Mouse (Mus musculus) limb, embryonic 13.5 days (tissue): ENCODE measurements around the gene Tmem115. TPM values are rescaled to one million over a fixed set of nuclear protein-coding genes. Genes with fewer than 3 reads are reported as not detected.

Experiments
- ATAC-seq: fragments of 200-750 bp; cut with Nextera tagmentation; 2 replicates; pipeline ENCODE4 v1.8.0; 2017; ENCODE audit warnings: low read depth, moderate number of reproducible peaks, moderate TSS enrichment; ENCODE audit not compliant: low FRiP score
- H3K27ac ChIP-seq: fragments of 300-500 bp; sonication (generic); 2 replicates; pipeline ENCODE4 v1.5.1; 2015; ENCODE audit warnings: inconsistent platforms, mild to moderate bottlenecking, moderate library complexity
- H3K27me3 ChIP-seq: fragments of 300-500 bp; sonication (generic); 2 replicates; pipeline ENCODE4 v1.6.1; 2015; ENCODE audit warnings: mild to moderate bottlenecking, inconsistent platforms
- H3K36me3 ChIP-seq: fragments of 300-500 bp; sonication (generic); 2 replicates; pipeline ENCODE4 v1.6.1; 2015; ENCODE audit warnings: inconsistent platforms, mild to moderate bottlenecking, moderate library complexity
- H3K4me1 ChIP-seq: fragments of 300-500 bp; sonication (generic); 2 replicates; pipeline ENCODE4 v1.6.1; 2015; ENCODE audit warnings: inconsistent platforms
- H3K4me2 ChIP-seq: fragments of 300-500 bp; sonication (generic); replicated peaks from 2 replicates; pipeline ENCODE4 v1.6.1; 2015; ENCODE audit warnings: inconsistent platforms, mild to moderate bottlenecking, moderate library complexity
- H3K4me3 ChIP-seq: fragments of 300-500 bp; sonication (generic); 2 replicates; pipeline ENCODE4 v1.5.1; 2015; ENCODE audit warnings: moderate library complexity, mild to moderate bottlenecking, inconsistent platforms
- H3K9ac ChIP-seq: fragments of 300-500 bp; sonication (generic); 2 replicates; pipeline ENCODE4 v1.6.1; 2015; ENCODE audit warnings: mild to moderate bottlenecking, inconsistent platforms
- H3K9me3 ChIP-seq: fragments of 300-500 bp; sonication (generic); 2 replicates; pipeline ENCODE4 v1.6.1; 2016; ENCODE audit warnings: inconsistent platforms
- WGBS: fragments of 180-500 bp; shearing (Covaris S2); methylation state at CpG from one replicate; pipeline ENCODE4 v1.1.7; 2015; 5-methylcytosine and 5-hydroxymethylcytosine counted together
- polyA plus RNA-seq: library from polyadenylated mRNA; unstranded; fragments of >200 nt; fragmentation: Nextera tagmentation; extraction: Ambion mirVana; gene quantifications from 2 replicates; pipeline ENCODE4 v1.2.1, GENCODE M21; 2015

Tmem115 gene
- polyA plus RNA-seq, 1 experiment from 2014 or later, result 47.8 TPM

DNA sequence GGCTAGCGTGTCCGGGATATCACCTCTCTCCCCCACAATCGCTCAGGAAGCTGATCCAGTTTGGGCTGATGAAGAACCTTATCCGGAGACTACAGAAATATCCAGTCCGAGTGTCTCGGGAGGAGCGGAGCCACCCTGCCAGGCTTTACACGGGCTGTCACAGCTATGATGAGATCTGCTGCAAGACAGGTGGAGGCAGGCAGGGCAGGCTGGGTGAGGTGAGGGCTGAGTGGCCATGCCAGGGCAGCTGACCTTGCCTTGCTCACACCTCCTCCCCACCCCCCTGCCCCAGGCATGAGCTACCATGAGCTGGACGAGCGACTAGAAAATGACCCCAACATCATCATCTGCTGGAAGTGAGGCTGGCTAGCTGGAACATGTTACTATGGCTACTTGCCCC is 11.5 kb downstream of the Tmem115 start:
- no peak overlapping the region for H3K9ac ChIP-seq
- H3K4me3 ChIP-seq, result no peak overlapping the region
- H3K27me3 ChIP-seq, result 0 out of 2 replicates have a peak, but pooled peaks cover 2% of the 10 kb centered on the region
- H3K9me3 ChIP-seq, result no peaks in the 10 kb centered on the region
- peaks cover 23% of the 10 kb centered on the region for H3K36me3 ChIP-seq
- WGBS, result 82% methylated on average over 10 of the region's 10 CpGs
- ATAC-seq, result no peak
- H3K4me1 ChIP-seq, result peaks cover 44% of the 10 kb centered on the region
- no peak overlapping the region for H3K27ac ChIP-seq
- H3K4me2 ChIP-seq, result no peak overlapping the region

DNA sequence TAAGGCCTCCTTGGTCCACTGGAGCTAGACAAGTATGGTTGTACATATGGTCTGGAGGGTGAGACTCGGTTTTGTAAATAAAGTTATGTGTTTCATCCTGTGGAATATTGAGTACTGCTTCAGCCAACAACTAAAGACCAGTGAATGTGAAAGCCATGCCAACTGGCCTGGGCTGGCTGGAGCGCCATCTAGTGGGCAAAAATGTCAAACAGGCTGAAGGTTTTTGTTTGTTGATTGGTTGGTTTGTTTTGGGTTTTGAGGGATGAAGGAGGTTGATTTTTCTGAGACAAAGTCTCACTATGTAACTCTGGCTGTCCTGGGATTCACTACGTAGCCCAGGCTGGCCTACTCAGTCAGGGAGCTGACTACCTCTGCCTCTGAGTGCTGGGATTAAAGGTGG is 11.9 kb downstream of the Tmem115 start:
- 0 out of 2 replicates have a peak, but pooled peaks cover 3% of the 10 kb centered on the region for H3K27me3 ChIP-seq
- H3K9ac ChIP-seq, result no peak overlapping the region
- ATAC-seq, result no peak
- H3K27ac ChIP-seq, result no peak overlapping the region
- H3K9me3 ChIP-seq, result no peaks in the 10 kb centered on the region
- H3K4me2 ChIP-seq, result no peak overlapping the region
- 9% methylated on average over 3 of the region's 3 CpGs for WGBS
- no peak overlapping the region for H3K4me3 ChIP-seq
- peaks cover 48% of the 10 kb centered on the region for H3K4me1 ChIP-seq
- peaks cover 22% of the 10 kb centered on the region for H3K36me3 ChIP-seq

DNA sequence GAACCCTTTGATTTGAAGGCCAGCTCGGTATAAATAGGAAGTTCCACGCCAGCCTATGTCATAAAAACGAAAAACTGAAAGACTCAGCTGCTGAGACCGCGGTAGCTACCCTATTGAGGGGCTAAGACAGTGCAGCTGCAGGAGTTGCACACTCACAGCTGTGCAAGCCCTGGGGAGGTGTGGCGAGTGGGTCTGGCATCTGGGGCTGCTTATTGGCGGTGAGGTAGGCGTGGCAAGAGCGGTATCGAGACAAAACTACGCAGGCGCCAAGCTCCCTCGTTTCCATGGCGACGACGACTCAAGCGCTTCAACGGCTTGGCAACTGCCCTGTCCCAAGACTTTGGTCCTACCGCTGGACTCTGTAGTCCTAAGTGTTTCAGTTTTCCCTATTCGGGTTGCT is 13.3 kb downstream of the Tmem115 start, which contains the start of gene Zmynd10:
Gene Zmynd10, plus strand, starts transcription at position 273 of the 400 bp plus-strand sequence.
- Histone ChIP-seq H3K4me3 (peak within 1 kb of the TSS; percentile 22), H3K27ac (peak within 1 kb of the TSS; percentile 73), H3K4me1 (peaks cover 51% of the 10 kb centered on the region), H3K27me3 (0 out of 2 replicates have a peak, but pooled peaks cover 3% of the 10 kb centered on the region), H3K9ac (peak within 1 kb of the TSS; percentile 21; the same call in 1 of the 2 replicates), H3K36me3 (peaks cover 22% of the 10 kb centered on the region), H3K4me2 (peak within 1 kb of the TSS; percentile 60), H3K9me3 (no peaks in the 10 kb centered on the region)
- peak; percentile 71 for ATAC-seq
- 2% methylated on average over 20 of the region's 20 CpGs for WGBS

DNA sequence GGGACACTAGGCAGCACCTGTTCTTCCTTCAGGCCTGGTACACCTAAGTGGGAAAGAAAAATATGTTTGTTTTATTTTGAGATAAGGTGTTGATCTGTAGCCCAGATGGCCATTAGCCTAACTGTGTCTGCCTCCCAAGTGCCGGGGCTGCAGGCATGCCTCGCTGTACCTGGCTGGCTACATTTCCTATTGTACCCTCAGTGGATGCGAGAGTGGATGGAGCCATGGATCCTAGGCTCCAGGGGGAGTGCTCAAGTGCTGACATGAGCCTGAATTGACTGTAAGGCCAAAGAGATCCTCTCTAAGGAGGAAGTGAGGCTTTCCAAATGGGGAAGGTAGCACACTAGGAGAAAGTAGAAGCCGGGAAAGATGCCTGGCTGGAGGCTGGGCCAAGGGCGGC is 14.2 kb downstream of the Tmem115 start:
- H3K27me3 ChIP-seq, result 0 out of 2 replicates have a peak, but pooled peaks cover 3% of the 10 kb centered on the region
- peaks cover 53% of the 10 kb centered on the region for H3K4me1 ChIP-seq
- H3K4me2 ChIP-seq, result no peak overlapping the region
- peaks cover 22% of the 10 kb centered on the region for H3K36me3 ChIP-seq
- no peak overlapping the region for H3K27ac ChIP-seq
- WGBS, result 85% methylated on average over 5 of the region's 5 CpGs
- ATAC-seq, result no peak
- no peaks in the 10 kb centered on the region for H3K9me3 ChIP-seq
- H3K9ac ChIP-seq, result no peak overlapping the region
- H3K4me3 ChIP-seq, result no peak overlapping the region

DNA sequence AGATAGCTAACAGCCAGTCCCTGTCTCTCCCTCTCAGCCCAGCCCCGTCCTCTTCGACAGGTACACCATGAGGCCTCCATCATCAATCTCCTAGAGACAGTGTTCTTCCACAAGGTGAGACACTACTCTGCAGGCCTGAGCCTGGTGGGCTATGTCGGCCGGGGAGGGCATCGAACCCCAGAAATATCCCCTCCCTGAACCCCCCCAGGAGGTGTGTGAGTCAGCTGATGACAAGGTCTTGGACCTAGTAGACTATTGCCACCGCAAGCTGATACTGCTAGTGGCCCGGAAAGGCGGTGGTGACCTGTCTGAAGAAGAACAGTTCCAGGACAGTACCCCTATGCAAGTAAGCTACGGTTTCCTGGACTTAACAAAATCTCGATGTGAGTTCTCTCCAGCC is 15.1 kb downstream of the Tmem115 start:
- WGBS, result 90% methylated on average over 10 of the region's 10 CpGs
- Histone ChIP-seq H3K4me3 (no peak overlapping the region), H3K9ac (no peak overlapping the region), H3K27ac (no peak overlapping the region), H3K4me1 (peaks cover 60% of the 10 kb centered on the region), H3K27me3 (0 out of 2 replicates have a peak, but pooled peaks cover 3% of the 10 kb centered on the region), H3K9me3 (no peaks in the 10 kb centered on the region), H3K36me3 (peaks cover 17% of the 10 kb centered on the region), H3K4me2 (no peak overlapping the region)
- ATAC-seq, result no peak

DNA sequence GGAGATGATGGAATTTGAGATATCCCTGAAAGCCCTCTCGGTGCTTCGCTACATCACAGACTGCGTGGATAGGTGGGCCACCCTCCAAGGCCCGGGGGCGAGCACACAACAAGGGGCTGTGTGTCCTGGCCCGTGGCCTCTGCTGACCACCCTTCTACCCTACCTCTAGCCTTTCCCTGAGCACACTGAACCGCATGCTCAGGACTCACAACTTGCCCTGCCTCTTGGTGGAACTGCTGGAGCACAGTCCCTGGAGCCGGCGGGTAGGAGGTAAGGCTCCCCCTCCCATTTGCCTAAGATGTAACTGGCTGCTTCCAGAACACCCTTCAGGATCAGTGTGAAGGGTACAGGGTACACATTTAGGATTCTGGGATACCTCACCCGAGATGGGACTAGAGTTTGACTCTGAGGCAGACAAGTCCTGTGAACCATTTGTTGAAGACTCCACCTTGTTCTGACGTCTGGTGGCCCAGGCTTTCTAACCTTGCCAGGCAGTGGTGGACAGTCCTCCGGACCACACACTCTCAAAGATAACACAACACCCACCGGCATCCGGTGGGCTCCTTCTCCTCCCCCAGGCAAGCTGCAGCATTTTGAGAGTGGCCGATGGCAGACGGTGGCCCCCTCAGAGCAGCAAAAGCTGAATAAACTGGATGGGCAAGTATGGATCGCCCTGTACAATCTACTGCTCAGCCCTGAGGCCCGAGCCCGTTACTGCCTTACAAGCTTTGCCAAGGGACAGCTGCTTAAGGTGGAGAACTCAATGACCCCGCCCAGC is 15.7 kb downstream of the Tmem115 start:
- 85% methylated on average over 20 of the region's 20 CpGs for WGBS
- no peak overlapping the region for H3K9ac ChIP-seq
- H3K36me3 ChIP-seq, result peaks cover 10% of the 10 kb centered on the region
- H3K27ac ChIP-seq, result no peak overlapping the region
- peaks cover 62% of the 10 kb centered on the region for H3K4me1 ChIP-seq
- H3K4me3 ChIP-seq, result no peak overlapping the region
- no peak overlapping the region for H3K4me2 ChIP-seq
- no peak for ATAC-seq
- H3K27me3 ChIP-seq, result 0 out of 2 replicates have a peak, but pooled peaks cover 3% of the 10 kb centered on the region
- no peaks in the 10 kb centered on the region for H3K9me3 ChIP-seq

DNA sequence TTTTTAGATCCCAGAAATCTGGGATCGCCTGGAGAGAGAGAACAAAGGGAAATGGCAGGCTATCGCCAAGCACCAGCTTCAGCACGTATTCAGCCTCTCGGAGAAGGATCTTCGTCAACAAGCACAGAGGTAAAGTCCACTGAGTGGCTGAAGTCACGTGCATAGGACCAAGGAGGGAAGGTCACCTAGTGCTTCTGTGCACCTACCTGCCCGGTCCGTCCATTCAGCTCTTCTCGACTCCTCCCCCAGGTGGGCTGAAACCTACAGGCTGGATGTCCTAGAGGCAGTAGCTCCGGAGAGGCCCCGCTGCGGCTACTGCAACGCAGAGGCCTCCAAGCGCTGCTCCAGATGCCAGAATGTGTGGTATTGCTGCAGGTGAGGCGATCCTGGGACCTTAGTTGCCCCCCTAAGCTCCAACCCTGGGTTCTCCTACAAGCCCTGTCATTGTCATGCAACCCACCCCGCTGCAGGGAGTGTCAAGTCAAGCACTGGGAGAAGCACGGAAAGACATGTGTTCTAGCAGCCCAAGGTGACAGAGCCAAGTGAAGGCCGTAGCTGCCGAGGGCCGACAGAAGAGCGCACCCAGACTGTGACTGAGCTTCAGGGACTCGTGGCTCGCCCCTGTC is 16.9 kb downstream of the Tmem115 start:
- Histone ChIP-seq H3K4me2 (peak overlapping the region; percentile 86), H3K9me3 (no peaks in the 10 kb centered on the region), H3K4me3 (peak overlapping the region; percentile 79), H3K27me3 (0 out of 2 replicates have a peak, but pooled peaks cover 3% of the 10 kb centered on the region), H3K9ac (peak overlapping the region; percentile 86), H3K27ac (peak overlapping the region; percentile 84; the same call in 1 of the 2 replicates), H3K36me3 (no peaks in the 10 kb centered on the region), H3K4me1 (peaks cover 61% of the 10 kb centered on the region)
- WGBS, result 33% methylated on average over 23 of the region's 23 CpGs
- ATAC-seq, result no peak

DNA sequence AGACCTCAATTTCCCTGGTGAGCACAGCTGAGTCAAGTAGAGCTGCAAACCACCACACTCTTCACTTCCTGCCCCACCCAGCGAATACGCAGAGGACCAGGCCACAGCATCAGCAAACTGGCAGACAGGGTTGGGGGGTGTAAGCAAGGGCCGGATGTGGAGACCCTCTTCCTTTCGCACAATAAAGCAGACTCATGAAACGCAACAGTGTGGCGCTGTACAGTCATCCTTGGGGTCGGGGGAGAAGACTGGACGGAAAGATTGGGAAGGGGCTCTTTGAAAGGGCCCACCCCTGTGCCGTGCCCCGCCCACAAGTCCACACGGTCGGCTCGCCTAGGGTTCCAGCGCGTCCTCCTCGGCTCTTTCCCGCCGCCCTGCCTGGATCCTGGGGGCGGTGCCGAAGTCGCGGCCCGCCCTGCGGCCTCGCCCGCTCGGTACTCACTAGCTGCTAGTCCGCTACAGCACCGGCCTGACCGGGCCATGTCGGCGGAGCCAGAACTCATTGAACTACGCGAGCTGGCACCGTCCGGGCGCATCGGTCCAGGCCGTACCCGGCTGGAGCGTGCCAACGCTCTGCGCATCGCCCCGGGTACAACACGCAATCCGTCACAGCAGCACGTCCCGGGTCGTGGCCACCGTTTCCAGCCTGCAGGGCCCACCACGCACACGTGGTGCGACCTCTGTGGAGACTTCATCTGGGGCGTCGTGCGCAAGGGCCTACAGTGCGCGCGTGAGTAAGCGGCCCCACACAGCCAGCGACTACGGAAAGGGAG is 17.6 kb downstream of the Tmem115 start, which contains the start of gene Rassf1:
Gene Rassf1, plus strand, starts transcription at position 439 of the 773 bp plus-strand sequence.
- Histone ChIP-seq H3K27ac (peak within 1 kb of the TSS; percentile 84), H3K4me3 (peak within 1 kb of the TSS; percentile 79), H3K9ac (peak within 1 kb of the TSS; percentile 86), H3K36me3 (no peaks in the 10 kb centered on the region), H3K4me2 (peak within 1 kb of the TSS; percentile 86), H3K9me3 (no peaks in the 10 kb centered on the region), H3K4me1 (peaks cover 61% of the 10 kb centered on the region), H3K27me3 (0 out of 2 replicates have a peak, but pooled peaks cover 3% of the 10 kb centered on the region)
- peak; percentile 59 for ATAC-seq
- WGBS, result under 1% methylated on average over 62 of the region's 63 CpGs

DNA sequence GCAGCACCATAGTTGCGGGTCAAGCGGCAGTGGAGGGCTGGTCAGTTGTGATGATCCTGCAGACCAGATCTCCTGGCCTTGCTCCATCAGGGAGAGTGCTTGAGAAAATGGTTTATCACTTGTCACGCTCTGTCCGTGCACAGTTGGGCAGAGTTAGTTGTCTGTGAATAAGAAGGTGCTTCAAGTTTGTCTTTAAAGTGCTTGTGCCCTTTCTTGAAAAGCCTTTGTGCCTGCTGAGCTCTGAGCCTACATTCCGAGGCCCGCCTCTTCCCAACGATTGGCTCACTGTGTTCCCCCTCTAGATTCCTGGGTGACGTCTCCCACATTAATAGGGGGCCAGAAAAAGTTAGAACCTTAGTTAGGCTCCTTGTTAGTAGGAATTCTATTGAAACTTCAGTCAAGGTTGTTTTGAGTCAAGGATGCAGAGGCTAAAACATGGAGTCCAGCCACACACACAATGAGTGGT is 18.2 kb downstream of the Tmem115 start:
- ATAC-seq, result no peak
- Histone ChIP-seq H3K4me1 (peaks cover 61% of the 10 kb centered on the region), H3K36me3 (peaks cover 5% of the 10 kb centered on the region), H3K9me3 (no peaks in the 10 kb centered on the region), H3K9ac (peak overlapping the region; percentile 86), H3K4me2 (peak overlapping the region; percentile 86), H3K27ac (peak overlapping the region; percentile 84), H3K27me3 (0 out of 2 replicates have a peak, but pooled peaks cover 3% of the 10 kb centered on the region), H3K4me3 (peak overlapping the region; percentile 79)
- WGBS, result 8% methylated on average over 8 of the region's 8 CpGs

DNA sequence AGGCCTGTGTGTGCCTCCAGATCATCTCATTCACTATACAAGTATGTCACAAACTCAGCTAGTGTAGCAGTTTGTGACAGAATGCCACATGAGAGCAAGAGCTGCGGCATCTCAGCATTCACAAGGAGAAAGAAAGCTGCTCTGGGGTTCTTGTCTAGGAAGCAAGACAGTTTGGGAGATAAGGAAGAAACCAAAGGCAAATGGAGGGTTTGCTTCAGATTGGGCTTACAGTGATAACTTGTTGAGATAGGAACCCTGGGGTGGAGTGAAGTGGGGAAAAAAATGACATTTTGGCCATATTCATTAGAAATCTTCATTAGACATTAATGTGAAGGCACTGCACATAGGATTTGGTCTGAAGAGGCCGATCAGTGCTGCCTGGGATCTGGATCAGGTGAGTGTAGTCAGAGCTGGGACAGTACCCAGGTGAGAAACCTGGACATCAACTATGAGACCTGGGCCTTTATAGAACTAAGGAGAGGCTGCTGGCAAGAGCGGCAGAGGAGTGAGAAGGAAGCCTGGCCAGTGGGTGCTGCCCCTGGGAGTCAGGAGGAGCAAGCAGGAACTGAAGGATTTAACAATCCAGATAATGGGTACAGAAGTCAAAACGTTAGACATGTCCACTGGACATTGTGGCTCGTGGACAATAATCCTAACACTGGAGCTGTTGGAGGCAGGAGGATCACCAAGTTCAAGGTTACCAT is 19.1 kb downstream of the Tmem115 start:
- H3K9ac ChIP-seq, result peak overlapping the region; percentile 86
- peak overlapping the region; percentile 89; the same call in 1 of the 2 replicates for H3K27ac ChIP-seq
- H3K4me2 ChIP-seq, result peak overlapping the region; percentile 86
- H3K9me3 ChIP-seq, result no peaks in the 10 kb centered on the region
- WGBS, result 70% methylated on average over 5 of the region's 5 CpGs
- H3K4me1 ChIP-seq, result peaks cover 53% of the 10 kb centered on the region
- H3K36me3 ChIP-seq, result peaks cover 14% of the 10 kb centered on the region
- no peak for ATAC-seq
- H3K4me3 ChIP-seq, result peak overlapping the region; percentile 79
- H3K27me3 ChIP-seq, result 0 out of 2 replicates have a peak, but pooled peaks cover 3% of the 10 kb centered on the region
